Mouse (Mus musculus) kidney, postnatal 0 days (tissue): ENCODE results near the gene Spred1. TPM values are rescaled to one million over a fixed set of nuclear protein-coding genes. Genes with fewer than 3 reads are reported as not detected.
A peak's percentile ranks its signal among the peaks of the same experiment; 100 is the strongest.

Experiments
- ATAC-seq: fragments of 200-750 bp; cut with Nextera tagmentation; replicated peaks from 2 replicates; pipeline ENCODE4 v1.8.0; 2017; ENCODE audit warnings: low read depth, moderate number of reproducible peaks, moderate TSS enrichment, moderate library complexity; ENCODE audit not compliant: low FRiP score
- DNase-seq: peaks from one replicate; pipeline ENCODE4 v3.0.0-alpha.2; 2016; ENCODE audit warnings: low spot score
- H3K27ac ChIP-seq: fragments of 300-500 bp; sonication (generic); 2 replicates; pipeline ENCODE4 v1.5.1; 2014; ENCODE audit warnings: mild to moderate bottlenecking
- H3K27me3 ChIP-seq: fragments of 300-500 bp; sonication (generic); 2 replicates; pipeline ENCODE4 v1.6.1; 2014; ENCODE audit warnings: low read length, mixed read lengths; ENCODE audit not compliant: insufficient read depth
- H3K36me3 ChIP-seq: fragments of 300-500 bp; sonication (generic); 2 replicates; pipeline ENCODE4 v1.6.1; 2014; ENCODE audit warnings: low read length, mixed read lengths; ENCODE audit not compliant: insufficient read depth
- H3K4me1 ChIP-seq: fragments of 300-500 bp; sonication (generic); replicated peaks from 2 replicates; pipeline ENCODE4 v1.6.1; 2014; ENCODE audit warnings: antibody characterized with exemption, low read length, mixed read lengths; ENCODE audit not compliant: insufficient read depth
- H3K4me2 ChIP-seq: fragments of 300-500 bp; sonication (generic); 2 replicates; pipeline ENCODE4 v1.6.1; 2014; ENCODE audit warnings: mild to moderate bottlenecking, low read length, moderate library complexity, mixed read lengths
- H3K4me3 ChIP-seq: fragments of 300-500 bp; sonication (generic); replicated peaks from 2 replicates; pipeline ENCODE4 v1.5.1; 2014; ENCODE audit warnings: low read depth, low read length
- H3K9ac ChIP-seq: fragments of 300-500 bp; sonication (generic); 2 replicates; pipeline ENCODE4 v1.6.1; 2014; ENCODE audit warnings: low read depth, low read length
- H3K9me3 ChIP-seq: fragments of 300-500 bp; sonication (generic); replicated peaks from 2 replicates; pipeline ENCODE4 v1.6.1; 2016; ENCODE audit warnings: low read length, inconsistent platforms, mixed read lengths
- CTCF ChIP-seq: IDR thresholded peaks from 2 replicates; pipeline ENCODE4 v1.5.1; 2016; ENCODE audit warnings: antibody characterized with exemption, low read depth, mild to moderate bottlenecking, moderate library complexity
- WGBS: fragments of 180-500 bp; shearing (Covaris S2); extraction: QIAGEN DNeasy Blood & Tissue Kit; methylation state at CpG from one replicate; pipeline ENCODE4 v1.1.7; 2014; 5-methylcytosine and 5-hydroxymethylcytosine counted together
- polyA plus RNA-seq: library from polyadenylated mRNA; unstranded; fragments of >200 nt; fragmentation: Nextera tagmentation; extraction: Ambion mirVana; gene quantifications from 2 replicates; pipeline ENCODE4 v1.2.1, GENCODE M21; 2015

Gene Spred1
- polyA plus RNA-seq, result 16.2 and 17.5 TPM in 2 replicates

GRCm38 (mm10) chr2:117121212-117121983 lies at the start of gene Spred1:
Gene Spred1, plus strand, starts transcription at chr2:117121374.
- under 1% methylated on average over 78 of the region's 99 CpGs for WGBS
- Histone ChIP-seq H3K27ac (peak within 1 kb of the TSS; percentile 99), H3K4me1 (0 out of 2 replicates have a peak, but pooled peaks cover 3% of the 10 kb centered on the region), H3K9ac (peak within 1 kb of the TSS; percentile 99), H3K27me3 (no peaks in the 10 kb centered on the region), H3K4me2 (peak within 1 kb of the TSS; percentile 71), H3K9me3 (no peaks in the 10 kb centered on the region), H3K4me3 (peak within 1 kb of the TSS; percentile 81), H3K36me3 (no peaks in the 10 kb centered on the region)
- peak; percentile 48 for DNase-seq
- TF ChIP-seq CTCF, result no peak
- ATAC-seq, result peak; percentile 4

GRCm38 (mm10) chr2:117071596-117071995 lies 49.6 kb upstream of the Spred1 start:
- TF ChIP-seq CTCF, result no peak
- no peak for ATAC-seq

GRCm38 (mm10) chr2:117078711-117079110 lies 42.5 kb upstream of the Spred1 start:
- Histone ChIP-seq H3K9me3 (no peaks in the 10 kb centered on the region), H3K4me2 (no peak overlapping the region), H3K27ac (no peak overlapping the region), H3K36me3 (no peaks in the 10 kb centered on the region), H3K9ac (no peak overlapping the region), H3K4me1 (no peaks in the 10 kb centered on the region), H3K4me3 (no peak overlapping the region), H3K27me3 (no peaks in the 10 kb centered on the region)
- no peak for TF ChIP-seq CTCF
- ATAC-seq, result no peak
- WGBS, result 73% methylated on average over 2 of the region's 2 CpGs
- no peak for DNase-seq

More at GRCm38 (mm10) chr2:117071596-117071995, 49.6 kb upstream of the Spred1 start:
- 83% methylated on average over 3 of the region's 3 CpGs for WGBS
- DNase-seq, result no peak
- Histone ChIP-seq H3K4me1 (no peaks in the 10 kb centered on the region), H3K27ac (no peak overlapping the region), H3K9me3 (no peaks in the 10 kb centered on the region), H3K9ac (no peak overlapping the region), H3K27me3 (no peaks in the 10 kb centered on the region), H3K4me3 (no peak overlapping the region), H3K36me3 (no peaks in the 10 kb centered on the region), H3K4me2 (no peak overlapping the region)

- no peak for TF ChIP-seq CTCF
- Histone ChIP-seq H3K27me3 (no peaks in the 10 kb centered on the region), H3K27ac (no peak overlapping the region), H3K4me2 (no peak overlapping the region), H3K36me3 (no peaks in the 10 kb centered on the region), H3K4me1 (no peaks in the 10 kb centered on the region), H3K9me3 (no peaks in the 10 kb centered on the region), H3K4me3 (no peak overlapping the region), H3K9ac (no peak overlapping the region)
- 85% methylated on average over 5 of the region's 5 CpGs for WGBS
- DNase-seq (no peak), ATAC-seq (no peak)
Observed at GRCm38 (mm10) chr2:117079621-117080020, 41.6 kb upstream of the Spred1 start.

- Histone ChIP-seq H3K9me3 (no peaks in the 10 kb centered on the region), H3K36me3 (no peaks in the 10 kb centered on the region), H3K27ac (peak overlapping the region; percentile 9), H3K4me1 (0 out of 2 replicates have a peak, but pooled peaks cover 12% of the 10 kb centered on the region), H3K9ac (no peak overlapping the region), H3K4me2 (no peak overlapping the region; the same call in 1 of the 2 replicates), H3K4me3 (no peak overlapping the region), H3K27me3 (no peaks in the 10 kb centered on the region)
- DNase-seq, result peak; percentile 79
- WGBS, result 56% methylated on average over 12 of the region's 12 CpGs
- TF ChIP-seq CTCF, result no peak
- no peak for ATAC-seq
Observed at GRCm38 (mm10) chr2:117086002-117086765, 35.0 kb upstream of the Spred1 start.

- Histone ChIP-seq H3K9me3 (no peaks in the 10 kb centered on the region), H3K4me1 (0 out of 2 replicates have a peak, but pooled peaks cover 12% of the 10 kb centered on the region), H3K4me3 (no peak overlapping the region), H3K27me3 (no peaks in the 10 kb centered on the region), H3K27ac (peak overlapping the region; percentile 9; the same call in 1 of the 2 replicates), H3K9ac (no peak overlapping the region), H3K36me3 (no peaks in the 10 kb centered on the region), H3K4me2 (no peak overlapping the region; the same call in 1 of the 2 replicates)
- no peak for DNase-seq
- no peak for TF ChIP-seq CTCF
- ATAC-seq, result no peak
- WGBS, result 75% methylated on average over 1 of the region's 1 CpGs
Observed at GRCm38 (mm10) chr2:117086766-117087457, 34.3 kb upstream of the Spred1 start.
